Mouse (Mus musculus) ES-E14 (cell line): ENCODE data around the gene Myo5c. TPM values are rescaled to one million over a fixed set of nuclear protein-coding genes. Genes with fewer than 3 reads are reported as not detected.
A peak's percentile ranks its signal among the peaks of the same experiment; 100 is the strongest.

ENCODE experiments used
- DNase-seq: peaks from one replicate; pipeline ENCODE4 v3.0.0-alpha.2; 2013; ENCODE audit warnings: low read depth, low spot score
- H3K27ac ChIP-seq: 2 replicates; pipeline ENCODE4 v1.5.1; 2012; ENCODE audit warnings: low read depth, mild to moderate bottlenecking, low read length, moderate library complexity, mixed read lengths; ENCODE audit not compliant: poor library complexity, insufficient read depth, severe bottlenecking
- H3K36me3 ChIP-seq: 2 replicates; pipeline ENCODE4 v1.6.1; 2012; ENCODE audit warnings: mild to moderate bottlenecking, low read length, moderate library complexity, mixed read lengths; ENCODE audit not compliant: control insufficient read depth, poor library complexity, insufficient read depth, severe bottlenecking
- H3K4me1 ChIP-seq, 2 experiments: fragments of 150-350 bp in 1 of 2; sonication (generic) in 1 of 2; 2 replicates each; pipeline ENCODE4 v1.6.1; 2012; ENCODE audit warnings: low read length in 2 of 2, mild to moderate bottlenecking in 1 of 2, mixed read lengths in 1 of 2; ENCODE audit not compliant: control insufficient read depth in 2 of 2, insufficient read depth in 2 of 2, poor library complexity in 1 of 2
- H3K4me3 ChIP-seq, 2 experiments: fragments of 150-350 bp in 1 of 2; sonication (generic) in 1 of 2; 2 replicates each; pipeline ENCODE4 v1.5.1; 2012; ENCODE audit warnings: low read length in 2 of 2, low read depth in 1 of 2, mild to moderate bottlenecking in 1 of 2, mixed read lengths in 1 of 2; ENCODE audit not compliant: insufficient read depth in 1 of 2, poor library complexity in 1 of 2, severe bottlenecking in 1 of 2
- H3K9ac ChIP-seq: 2 replicates; pipeline ENCODE4 v1.6.1; 2012; ENCODE audit warnings: low read depth, mild to moderate bottlenecking, low read length, mixed read lengths; ENCODE audit not compliant: poor library complexity, insufficient read depth, severe bottlenecking
- H3K9me3 ChIP-seq: fragments of 150-350 bp; sonication (generic); 2 replicates; pipeline ENCODE4 v1.6.1; 2012; ENCODE audit warnings: low read depth, mild to moderate bottlenecking, low read length; ENCODE audit not compliant: control insufficient read depth, insufficient read depth
- CHD2 ChIP-seq: IDR thresholded peaks from 2 replicates; pipeline ENCODE4 v1.6.1; 2014; ENCODE audit warnings: mild to moderate bottlenecking, low read depth, low read length, inconsistent platforms
- HCFC1 ChIP-seq: IDR thresholded peaks from 2 replicates; pipeline ENCODE4 v1.6.1; 2012; ENCODE audit warnings: low read length, inconsistent platforms, borderline replicate concordance; ENCODE audit not compliant: insufficient read depth
- MAFK ChIP-seq: IDR thresholded peaks from 2 replicates; pipeline ENCODE4 v1.6.1; 2014; ENCODE audit warnings: mild to moderate bottlenecking, low read depth, low read length, inconsistent platforms; ENCODE audit not compliant: insufficient read depth
- ZC3H11A ChIP-seq: IDR thresholded peaks from 2 replicates; pipeline ENCODE4 v1.6.1; 2012; ENCODE audit warnings: low read depth, mild to moderate bottlenecking, inconsistent platforms, low read length, borderline replicate concordance
- ZNF384 ChIP-seq: IDR thresholded peaks from 2 replicates; pipeline ENCODE4 v1.6.1; 2012; ENCODE audit warnings: low read depth, low read length, inconsistent platforms
- in situ Hi-C, 2 experiments: fragments of 600-800 bp; cut with MboI; formaldehyde crosslinking; loops; one replicate each; pipeline ENCODE4 v1.15.1; 2025; ENCODE audit warnings: low sequenced_read_pairs in 2 of 2, inconsistent platforms in 1 of 2; ENCODE audit not compliant: unreplicated experiment in 2 of 2
- total RNA-seq: library from RNA; depleted of rRNA; stranded (reverse); fragments of 300-350 nt; gene quantifications from 2 replicates; pipeline ENCODE4 v1.2.3, GENCODE M21; 2012; rRNA removed

The Myo5c gene
- 7.5 and 7.6 TPM in 2 replicates for total RNA-seq

DNA sequence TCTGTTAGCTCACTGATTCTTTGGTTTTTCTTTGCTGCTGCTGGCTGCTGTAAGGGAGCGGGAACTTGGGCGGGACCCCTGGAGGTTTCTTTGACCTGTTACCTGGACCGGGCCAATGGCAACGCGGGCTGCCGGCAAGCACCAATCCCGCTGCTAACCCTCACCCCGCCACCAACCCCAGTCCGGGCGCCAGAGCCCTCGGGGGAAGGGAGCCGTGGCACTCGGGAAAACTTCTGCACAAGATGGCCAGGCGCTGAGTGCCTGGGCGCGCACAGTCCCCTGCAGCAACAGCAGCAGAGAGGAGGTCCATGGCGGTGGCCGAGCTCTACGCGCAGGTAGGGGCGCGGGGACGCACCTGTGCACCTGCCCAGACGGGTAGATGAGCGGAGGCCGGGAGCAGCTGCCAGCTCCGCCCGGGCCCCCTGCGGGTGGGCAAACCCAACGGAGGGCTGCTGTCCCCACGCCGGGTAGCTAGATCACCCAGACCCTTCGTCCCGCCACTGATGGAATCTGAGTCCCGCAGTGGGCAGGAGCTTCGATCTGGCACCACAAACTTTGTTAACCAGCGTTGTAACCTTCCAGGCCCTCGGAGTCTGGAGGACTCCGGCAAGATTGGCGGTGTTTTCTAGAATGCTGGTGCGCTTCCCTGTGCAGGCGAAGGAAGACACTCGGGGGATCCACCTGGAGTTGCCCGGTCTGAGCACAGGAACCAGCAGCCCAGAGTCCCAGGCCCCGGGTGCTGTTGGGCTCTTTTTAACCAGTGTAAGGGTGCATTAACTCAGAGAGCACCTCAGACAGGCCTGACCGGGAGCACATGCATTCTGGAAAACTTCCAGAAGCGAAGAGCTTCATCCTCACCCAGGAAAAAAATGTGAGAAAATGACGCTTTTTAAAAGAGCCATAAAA is at the start of gene Myo5c:
Gene Myo5c (plus strand): TSS at position 180 of the 906 bp plus-strand sequence.
- no peaks in the 10 kb centered on the region for H3K9me3 ChIP-seq
- no peaks in the 10 kb centered on the region for H3K36me3 ChIP-seq
- in situ Hi-C loops = no loop called here
- peak; percentile 79 for DNase-seq
- H3K4me3 ChIP-seq = peak within 1 kb of the TSS; percentile 78 to 80
- no peak within 1 kb of the TSS for H3K27ac ChIP-seq
- peaks cover 7 to 16% of the 10 kb centered on the region in 2 experiments; a peak in 2 of 4 replicates for H3K4me1 ChIP-seq
- TF ChIP-seq HCFC1 = peak; percentile 55; the same call in 1 of the 2 replicates
- TF ChIP-seq CHD2 = 0 out of 2 replicates have a peak, but pooled peaks have one; percentile 15
- no peak for TF ChIP-seq ZNF384
- peak within 1 kb of the TSS; percentile 58 for H3K9ac ChIP-seq

DNA sequence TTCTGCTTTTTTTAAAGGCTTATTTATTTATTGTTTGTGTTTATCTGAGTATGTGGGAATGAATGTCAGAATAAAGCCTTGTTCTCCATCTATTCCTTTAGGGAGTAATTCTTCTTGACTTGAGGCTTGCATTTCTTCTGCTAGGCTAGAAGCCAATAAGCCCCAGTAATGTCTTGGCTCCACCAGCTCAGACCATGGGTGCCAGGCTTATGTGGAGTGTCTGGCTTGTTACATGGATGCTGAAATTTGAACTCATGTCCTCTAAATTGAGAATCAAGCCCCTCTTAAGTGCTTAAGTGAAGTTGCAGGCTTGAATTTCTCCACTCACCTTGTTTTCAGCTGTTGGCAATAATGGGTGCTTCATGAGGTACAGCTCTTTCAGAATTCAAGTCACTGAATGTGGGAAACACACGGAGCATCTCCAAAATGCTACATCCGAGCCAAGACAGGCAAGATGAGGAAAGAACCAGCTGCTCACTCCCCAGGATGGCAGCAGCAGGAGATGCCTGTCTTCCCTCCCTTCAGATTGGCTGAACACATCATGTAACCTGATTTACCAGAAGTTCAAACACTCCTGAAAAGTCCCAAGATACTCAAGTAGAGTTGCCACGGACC is 44.1 kb upstream of the Myo5c start:
- TF ChIP-seq ZNF384 = no peak
- peaks cover 5% of the 10 kb centered on the region; the same call in 1 of the 2 replicates for H3K36me3 ChIP-seq
- H3K9me3 ChIP-seq = no peaks in the 10 kb centered on the region
- no peak for DNase-seq
- H3K4me3 ChIP-seq = no peak overlapping the region
- in situ Hi-C loops = no loop called here
- no peak overlapping the region for H3K27ac ChIP-seq
- H3K4me1 ChIP-seq = no peaks in the 10 kb centered on the region
- no peak overlapping the region for H3K9ac ChIP-seq

DNA sequence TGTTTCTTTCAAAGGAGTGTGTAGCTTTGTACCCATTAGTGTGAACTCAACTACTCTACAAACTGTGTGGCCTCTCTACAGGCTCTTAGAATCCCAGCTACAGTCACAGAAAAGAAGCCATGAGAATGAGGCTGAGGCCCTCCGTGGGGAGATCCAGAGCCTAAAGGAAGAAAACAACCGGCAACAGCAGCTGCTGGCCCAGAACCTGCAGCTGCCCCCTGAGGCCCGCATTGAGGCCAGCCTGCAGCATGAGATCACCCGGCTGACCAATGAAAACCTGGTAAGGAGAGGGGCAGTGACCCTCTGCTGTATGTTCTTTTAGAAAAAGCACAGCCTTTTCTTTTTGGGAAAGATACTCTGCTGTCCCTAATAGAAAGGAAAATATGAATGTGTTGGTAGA is 38.0 kb upstream of the Myo5c start:
- in situ Hi-C loops = no loop called here
- no peak for DNase-seq
- Histone ChIP-seq H3K9ac (no peak overlapping the region), H3K36me3 (peaks cover 3% of the 10 kb centered on the region; the same call in 1 of the 2 replicates), H3K4me1 (no peaks in the 10 kb centered on the region), H3K9me3 (no peaks in the 10 kb centered on the region), H3K4me3 (no peak overlapping the region), H3K27ac (no peak overlapping the region)
- TF ChIP-seq HCFC1 = no peak
- TF ChIP-seq CHD2 = no peak
- no peak for TF ChIP-seq ZNF384
- no peak for TF ChIP-seq ZC3H11A
- TF ChIP-seq MAFK = no peak

DNA sequence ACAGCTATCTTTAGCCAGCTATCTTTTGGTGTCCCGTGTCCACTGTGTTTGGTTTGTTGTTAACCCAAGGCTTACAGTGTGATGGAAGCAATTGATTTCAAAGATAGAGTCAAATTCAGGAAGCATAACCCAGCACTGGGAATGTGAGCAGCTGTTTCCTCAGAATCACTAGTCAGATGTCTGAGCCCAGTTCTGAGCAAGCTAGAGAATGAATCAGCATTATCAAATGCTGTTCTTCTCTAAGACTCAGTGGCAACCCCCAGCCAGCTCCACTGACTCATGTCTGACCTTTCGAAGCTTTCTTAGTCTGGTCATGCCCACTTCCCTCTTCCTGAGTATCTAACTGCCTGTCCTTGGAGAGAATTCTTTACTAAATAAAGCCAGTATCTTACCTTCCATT is 35.5 kb upstream of the Myo5c start:
- in situ Hi-C loops = no loop called here
- 0 out of 2 replicates have a peak, but pooled peaks have one; percentile 31 for TF ChIP-seq MAFK
- no peak for TF ChIP-seq HCFC1
- TF ChIP-seq ZNF384 = no peak
- H3K36me3 ChIP-seq = peaks cover 3% of the 10 kb centered on the region; the same call in 1 of the 2 replicates

More for the DNA sequence above, 35.5 kb upstream of the Myo5c start:
- no peaks in the 10 kb centered on the region for H3K9me3 ChIP-seq
- DNase-seq = no peak
- no peak overlapping the region for H3K27ac ChIP-seq
- H3K4me3 ChIP-seq = no peak overlapping the region
- H3K9ac ChIP-seq = no peak overlapping the region
- H3K4me1 ChIP-seq = no peaks in the 10 kb centered on the region
